Mouse (Mus musculus): ENCODE data around the gene Ctnnb1.

The Ctnnb1 gene

GRCm38 (mm10) chr9:120961969-120962700 lies 33.1 kb downstream of the Ctnnb1 start:
- DNase-seq (ENCODE audit: low read depth, low spot score), result no peak

- no peak for DNase-seq (ENCODE audit: low read depth, low spot score)
Measured at GRCm38 (mm10) chr9:120963104-120963503, 34.1 kb downstream of the Ctnnb1 start.

GRCm38 (mm10) chr9:120963720-120964119 lies 34.7 kb downstream of the Ctnnb1 start:
- no peak for DNase-seq (ENCODE audit: low read depth, low spot score)

- no peak for DNase-seq (ENCODE audit: low read depth, low spot score)
Measured at GRCm38 (mm10) chr9:120964224-120964623, 35.2 kb downstream of the Ctnnb1 start.

- no peak for DNase-seq (ENCODE audit: low read depth, low spot score)
Measured at GRCm38 (mm10) chr9:120965007-120965406, 36.0 kb downstream of the Ctnnb1 start.

- DNase-seq (ENCODE audit: low read depth, low spot score), result no peak
Measured at GRCm38 (mm10) chr9:120973026-120973515, 44.1 kb downstream of the Ctnnb1 start.

GRCm38 (mm10) chr9:120974209-120974608 lies 45.2 kb downstream of the Ctnnb1 start:
- DNase-seq (ENCODE audit: low read depth, low spot score), result no peak

- no peak for DNase-seq (ENCODE audit: low read depth, low spot score)
Measured at GRCm38 (mm10) chr9:120976158-120976557, 47.1 kb downstream of the Ctnnb1 start.

- no peak for DNase-seq (ENCODE audit: low read depth, low spot score)
Measured at GRCm38 (mm10) chr9:120976856-120977255, 47.8 kb downstream of the Ctnnb1 start.

- DNase-seq (ENCODE audit: low read depth, low spot score), result no peak
Measured at GRCm38 (mm10) chr9:120981777-120982176, 52.8 kb downstream of the Ctnnb1 start.

GRCm38 (mm10) chr9:120983849-120984248 lies 54.8 kb downstream of the Ctnnb1 start:
- no peak for DNase-seq (ENCODE audit: low read depth, low spot score)

- no peak for DNase-seq (ENCODE audit: low read depth, low spot score)
Measured at GRCm38 (mm10) chr9:120984509-120984908, 55.5 kb downstream of the Ctnnb1 start.

GRCm38 (mm10) chr9:120985009-120985408 lies 56.0 kb downstream of the Ctnnb1 start:
- no peak for DNase-seq (ENCODE audit: low read depth, low spot score)

GRCm38 (mm10) chr9:120985524-120985923 lies 56.5 kb downstream of the Ctnnb1 start:
- no peak for DNase-seq (ENCODE audit: low read depth, low spot score)

- no peak for DNase-seq (ENCODE audit: low read depth, low spot score)
Measured at GRCm38 (mm10) chr9:120986255-120986654, 57.2 kb downstream of the Ctnnb1 start.

GRCm38 (mm10) chr9:120986994-120987393 lies 58.0 kb downstream of the Ctnnb1 start:
- DNase-seq (ENCODE audit: low read depth, low spot score), result no peak

GRCm38 (mm10) chr9:120988088-120988487 lies 59.1 kb downstream of the Ctnnb1 start:
- no peak for DNase-seq (ENCODE audit: low read depth, low spot score)

GRCm38 (mm10) chr9:120989806-120990700 lies 61.0 kb downstream of the Ctnnb1 start:
- DNase-seq (ENCODE audit: low read depth, low spot score), result no peak

GRCm38 (mm10) chr9:120991801-120992200 lies 62.8 kb downstream of the Ctnnb1 start:
- DNase-seq (ENCODE audit: low read depth, low spot score), result no peak

- no peak for DNase-seq (ENCODE audit: low read depth, low spot score)
Measured at GRCm38 (mm10) chr9:120993004-120993403, 64.0 kb downstream of the Ctnnb1 start.

- DNase-seq (ENCODE audit: low read depth, low spot score), result no peak
Measured at GRCm38 (mm10) chr9:120994223-120995155, 65.5 kb downstream of the Ctnnb1 start.
